Mouse (Mus musculus): ENCODE measurements at regions not wholly inside any gene's neighbourhood (a gene's known extent, or its start where the extent isn't known, plus 50 kb on each side); places are given as distances from the start of the nearest gene placed in this dataset.

DNA sequence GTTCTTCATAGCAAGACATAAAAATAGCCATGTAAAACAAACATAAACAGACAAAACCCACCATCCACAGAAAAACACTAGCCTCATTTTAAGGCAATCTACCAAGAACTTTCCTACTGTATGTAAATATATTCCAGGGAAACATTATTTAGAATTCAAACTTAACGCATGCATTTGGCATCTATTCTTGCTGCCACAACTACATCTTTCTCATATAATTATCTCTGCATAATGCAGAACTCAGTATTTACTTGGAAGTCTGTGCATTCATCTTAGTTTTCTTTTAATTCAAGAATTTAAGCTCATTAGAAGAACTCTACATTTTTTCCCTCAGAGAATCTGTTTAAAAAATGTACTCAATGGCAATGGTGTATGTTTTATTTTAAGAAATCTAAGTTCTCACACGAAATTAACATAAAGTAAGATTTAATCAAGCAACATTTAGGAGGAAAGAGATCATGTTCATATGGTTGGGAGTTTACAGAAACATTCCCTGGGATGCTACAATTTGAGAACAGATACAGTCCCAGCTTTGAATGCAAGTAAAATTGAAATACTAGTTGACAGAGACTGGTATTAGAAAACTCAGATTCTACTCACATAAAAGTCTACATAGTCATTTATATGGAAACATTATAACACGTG lies 1114.7 kb downstream of the Sorcs1 start:
- WGBS = 76% methylated on average over 3 of the region's 3 CpGs
- Histone ChIP-seq H3K4me1 (replicated peaks) (no peaks in the 10 kb centered on the region), H3K9ac (replicated peaks) (no peak overlapping the region), H3K9me3 (no peaks in the 10 kb centered on the region; the same call in 1 of the 2 replicates), H3K4me3 (replicated peaks) (no peak overlapping the region), H3K27me3 (no peaks in the 10 kb centered on the region), H3K27ac (no peak overlapping the region), H3K4me2 (no peak overlapping the region), H3K36me3 (no peaks in the 10 kb centered on the region)
- ATAC-seq (ENCODE audit: insufficient number of reproducible peaks, insufficient read depth, low FRiP score, low TSS enrichment, low read depth) = no peak

DNA sequence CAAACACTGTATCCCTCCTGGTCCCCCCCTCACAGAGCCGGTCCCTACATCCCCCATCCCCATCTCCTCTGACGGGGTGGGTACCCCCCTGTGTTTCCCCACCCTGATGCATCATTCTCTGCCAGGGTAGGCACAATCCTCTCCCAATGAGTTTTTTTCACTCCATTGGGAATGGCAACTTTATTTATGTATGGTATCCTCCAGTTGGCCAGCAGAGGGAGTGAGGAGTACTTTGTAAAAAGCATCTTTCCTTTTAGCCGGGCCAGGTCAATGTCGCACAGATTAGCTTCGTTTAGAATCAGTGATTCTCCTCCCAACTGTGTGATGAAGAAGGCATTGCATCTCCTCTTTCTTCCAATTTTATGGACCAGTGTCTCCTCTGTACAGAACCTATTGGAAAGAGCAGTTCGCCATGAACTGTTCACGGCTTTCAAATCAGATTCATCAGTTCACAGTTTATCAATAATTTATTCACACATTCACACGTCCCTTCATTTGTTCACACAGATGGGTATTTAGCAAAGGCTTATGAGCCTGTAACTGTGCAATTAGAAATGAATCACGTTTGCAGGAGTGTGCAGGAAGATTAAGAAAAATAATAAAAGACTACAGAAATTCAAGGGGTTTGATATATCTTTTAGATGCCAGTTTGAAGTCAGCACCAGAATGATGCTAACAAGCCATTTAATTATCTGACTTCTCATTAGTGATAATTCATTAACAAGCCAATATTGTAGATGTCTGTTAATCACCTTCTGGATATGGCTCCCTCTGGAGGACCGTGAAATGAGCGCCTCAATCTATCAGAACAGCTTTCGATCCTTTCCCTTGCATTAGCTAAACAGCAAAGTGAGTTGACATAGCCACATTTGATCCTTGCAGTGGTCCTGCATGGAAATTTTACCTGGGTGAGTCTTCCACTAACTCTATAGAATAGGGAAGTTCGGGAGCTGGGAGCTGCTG lies 1138.7 kb downstream of the Sorcs1 start:
- Histone ChIP-seq H3K36me3 (no peaks in the 10 kb centered on the region), H3K4me2 (no peak overlapping the region), H3K4me3 (replicated peaks) (no peak overlapping the region), H3K27me3 (no peaks in the 10 kb centered on the region), H3K4me1 (replicated peaks) (no peaks in the 10 kb centered on the region), H3K9me3 (no peaks in the 10 kb centered on the region), H3K9ac (replicated peaks) (no peak overlapping the region), H3K27ac (no peak overlapping the region)
- WGBS = 60% methylated on average over 13 of the region's 13 CpGs
- ATAC-seq (ENCODE audit: insufficient number of reproducible peaks, insufficient read depth, low FRiP score, low TSS enrichment, low read depth) = 0 out of 2 replicates have a peak, but pooled peaks have one; percentile 68

Data from limb, embryonic 12.5 days (tissue).